Comparison of ENCODE assay signal across 15 mouse cellular contexts in the genomic region with DNA sequence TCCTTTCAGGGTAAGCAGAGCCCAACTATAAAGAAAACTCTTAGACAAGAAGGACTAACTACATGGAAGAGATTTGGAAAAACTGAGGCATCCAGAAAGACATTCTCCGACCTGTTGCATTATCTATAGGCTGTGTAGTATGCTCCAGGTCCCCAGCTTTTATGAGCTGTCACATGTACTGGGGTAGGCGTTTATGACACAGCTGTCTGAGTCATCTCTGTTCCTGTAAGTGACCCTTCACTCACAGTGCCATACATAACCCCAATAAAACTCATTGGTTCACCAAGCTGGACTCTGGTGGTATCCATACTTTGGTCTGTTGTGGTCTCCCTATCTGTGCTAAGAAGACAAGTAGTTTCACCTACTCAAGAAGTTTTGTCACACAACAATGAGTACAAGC.
"Had no signal": no experiment of that assay in that cellular context is flagged by ENCODE, and none has a peak within 500 bp of the region (broad histone marks: within the 10 kb centered on the region; RNA-seq: fewer than 3 reads in every experiment).

No protein-coding gene starts in this region.

- H3K4me1 ChIP-seq: midbrain, embryonic 10.5 days; midbrain, embryonic 12.5 days; neural tube, embryonic 12.5 days had no signal

- H3K27me3 ChIP-seq: midbrain, embryonic 12.5 days; neural tube, embryonic 12.5 days had no signal

- H3K9me3 ChIP-seq: midbrain, embryonic 10.5 days; midbrain, embryonic 12.5 days; neural tube, embryonic 12.5 days had no signal

- H3K9ac ChIP-seq: lung, embryonic 14.5 days; midbrain, embryonic 12.5 days; neural tube, embryonic 12.5 days had no signal

- ATAC-seq: midbrain, embryonic 16.5 days had no signal

- H3K27ac ChIP-seq: midbrain, embryonic 10.5 days; midbrain, embryonic 12.5 days; neural tube, embryonic 12.5 days had no signal

- H3K4me2 ChIP-seq: lung, embryonic 14.5 days; midbrain, embryonic 12.5 days; neural tube, embryonic 12.5 days had no signal

- H3K4me3 ChIP-seq: midbrain, embryonic 10.5 days; midbrain, embryonic 12.5 days; myocyte; neural tube, embryonic 12.5 days had no signal

- DNase-seq: lung, adult 18-20 months; lung, embryonic 14.5 days; lung, postnatal 10 days; lung, postnatal 4 days; midbrain, embryonic 14.5 days; right cerebral cortex, postnatal 14 days; spleen, adult 18-20 months; thymus, adult 18-20 months; thymus, postnatal 14 days; thymus, postnatal 36 days had no signal
